Mouse (Mus musculus): ENCODE measurements around the gene Arvcf.

Arvcf gene

GRCm38 (mm10) chr16:18406293-18406692, 58.3 kb downstream of the Arvcf start:
- in situ Hi-C loops (cut with MboI, MseI): no loop called here

GRCm38 (mm10) chr16:18407912-18408311, 59.9 kb downstream of the Arvcf start:
- in situ Hi-C loops (cut with MboI, MseI): no loop called here

- in situ Hi-C loops (cut with MboI, MseI): loop anchor here (5.0 kb wide), 1 partner anchor 62 kb away; the partner anchor contains the start of genes Arvcf and Tango2
Measured at GRCm38 (mm10) chr16:18409776-18410175, 61.8 kb downstream of the Arvcf start.

GRCm38 (mm10) chr16:18410418-18410817, 62.4 kb downstream of the Arvcf start:
- in situ Hi-C loops (cut with MboI, MseI): loop anchor here (5.0 kb wide), 1 partner anchor 63 kb away; the partner anchor contains the start of genes Arvcf and Tango2

- in situ Hi-C loops (cut with MboI, MseI): loop anchor here (5.0 kb wide), 1 partner anchor 64 kb away; the partner anchor contains the start of genes Arvcf and Tango2
Measured at GRCm38 (mm10) chr16:18411026-18411649, 63.2 kb downstream of the Arvcf start.

- in situ Hi-C loops (cut with MboI, MseI): loop anchor here (5.0 kb wide), 1 partner anchor 65 kb away; the partner anchor contains the start of genes Arvcf and Tango2
Measured at GRCm38 (mm10) chr16:18411802-18412476, 64.0 kb downstream of the Arvcf start.

- in situ Hi-C loops (cut with MboI, MseI): loop anchor here (5.0 kb wide), 1 partner anchor 66 kb away; the partner anchor contains the start of genes Arvcf and Tango2
Measured at GRCm38 (mm10) chr16:18413032-18413816, 65.2 kb downstream of the Arvcf start.

- in situ Hi-C loops (cut with MboI, MseI): no loop called here
Measured at GRCm38 (mm10) chr16:18416094-18416761, 68.2 kb downstream of the Arvcf start.

GRCm38 (mm10) chr16:18416837-18417236, 68.9 kb downstream of the Arvcf start:
- in situ Hi-C loops (cut with MboI, MseI): no loop called here

- in situ Hi-C loops (cut with MboI, MseI): no loop called here
Measured at GRCm38 (mm10) chr16:18417491-18417890, 69.5 kb downstream of the Arvcf start.

GRCm38 (mm10) chr16:18418756-18419602, 71.0 kb downstream of the Arvcf start:
- in situ Hi-C loops (cut with MboI, MseI): no loop called here

GRCm38 (mm10) chr16:18419603-18420026, 71.6 kb downstream of the Arvcf start:
- in situ Hi-C loops (cut with MboI, MseI): no loop called here

GRCm38 (mm10) chr16:18420571-18420970, 72.6 kb downstream of the Arvcf start:
- in situ Hi-C loops (cut with MboI, MseI): no loop called here

- in situ Hi-C loops (cut with MboI, MseI): no loop called here
Measured at GRCm38 (mm10) chr16:18423203-18423914, 75.4 kb downstream of the Arvcf start.

GRCm38 (mm10) chr16:18423915-18424265, 75.9 kb downstream of the Arvcf start:
- in situ Hi-C loops (cut with MboI, MseI): no loop called here

- in situ Hi-C loops (cut with MboI, MseI): no loop called here
Measured at GRCm38 (mm10) chr16:18424364-18425045, 76.5 kb downstream of the Arvcf start.

- in situ Hi-C loops (cut with MboI, MseI): no loop called here
Measured at GRCm38 (mm10) chr16:18425475-18426214, 77.7 kb downstream of the Arvcf start.

- in situ Hi-C loops (cut with MboI, MseI): no loop called here
Measured at GRCm38 (mm10) chr16:18426215-18426791, 78.3 kb downstream of the Arvcf start, which contains the start of gene Txnrd2. Gene Txnrd2, plus strand, starts transcription at chr16:18426384.
